Mouse (Mus musculus) heart, adult 18-20 months (tissue): ENCODE data around the gene Rhobtb1. TPM values are rescaled to one million over a fixed set of nuclear protein-coding genes. Genes with fewer than 3 reads are reported as not detected.

Experiments
- DNase-seq, 2 experiments: peaks; one replicate each; pipeline ENCODE4 v3.0.0; 2021 to 2022; ENCODE audit warnings: mixed read lengths in 1 of 2
- total RNA-seq, 2 experiments: library from RNA; stranded (reverse); gene quantifications; 2 replicates each; pipeline ENCODE4 v1.2.3; 2021

Rhobtb1 gene
- total RNA-seq, 2 experiments from 2014 or later = 98.0 to 172 TPM

GRCm38 (mm10) chr10:69246762-69247161 is 95.5 kb downstream of the Rhobtb1 start:
- peak; percentile 41 to 55 for DNase-seq

GRCm38 (mm10) chr10:69247311-69248033 is 96.2 kb downstream of the Rhobtb1 start:
- DNase-seq = peak in 1 of 2 experiments; percentile 28

GRCm38 (mm10) chr10:69248261-69249160 is 97.3 kb downstream of the Rhobtb1 start:
- DNase-seq = no peak

GRCm38 (mm10) chr10:69251254-69251653 is 100.0 kb downstream of the Rhobtb1 start:
- DNase-seq = no peak

- DNase-seq = peak in 1 of 2 experiments; percentile 43
Observed at GRCm38 (mm10) chr10:69252112-69253074, 101.2 kb downstream of the Rhobtb1 start.

- peak; percentile 67 to 76 for DNase-seq
Observed at GRCm38 (mm10) chr10:69253075-69253685, 101.9 kb downstream of the Rhobtb1 start.

- no peak for DNase-seq
Observed at GRCm38 (mm10) chr10:69253686-69254080, 102.4 kb downstream of the Rhobtb1 start.

- DNase-seq = peak; percentile 75 to 91
Observed at GRCm38 (mm10) chr10:69254390-69254847, 103.2 kb downstream of the Rhobtb1 start.

- no peak for DNase-seq
Observed at GRCm38 (mm10) chr10:69255594-69255993, 104.4 kb downstream of the Rhobtb1 start.

GRCm38 (mm10) chr10:69257592-69258133 is 106.4 kb downstream of the Rhobtb1 start:
- DNase-seq = no peak

- DNase-seq = peak; percentile 81 to 87
Observed at GRCm38 (mm10) chr10:69258588-69258987, 107.4 kb downstream of the Rhobtb1 start.

GRCm38 (mm10) chr10:69259161-69259560 is 107.9 kb downstream of the Rhobtb1 start:
- DNase-seq = no peak

GRCm38 (mm10) chr10:69259929-69260328 is 108.7 kb downstream of the Rhobtb1 start:
- DNase-seq = peak; percentile 50 to 76

- peak in 1 of 2 experiments; percentile 53 for DNase-seq
Observed at GRCm38 (mm10) chr10:69262918-69263822, 111.9 kb downstream of the Rhobtb1 start.

- DNase-seq = no peak
Observed at GRCm38 (mm10) chr10:69263906-69264305, 112.7 kb downstream of the Rhobtb1 start.

- no peak for DNase-seq
Observed at GRCm38 (mm10) chr10:69265421-69265820, 114.2 kb downstream of the Rhobtb1 start.

GRCm38 (mm10) chr10:69268061-69268643 is 116.9 kb downstream of the Rhobtb1 start:
- peak in 1 of 2 experiments; percentile 61 for DNase-seq

GRCm38 (mm10) chr10:69271436-69271835 is 120.2 kb downstream of the Rhobtb1 start:
- peak; percentile 44 to 48 for DNase-seq

- no peak for DNase-seq
Observed at GRCm38 (mm10) chr10:69274275-69274674, 123.0 kb downstream of the Rhobtb1 start.
